ENCODE assay signal across 28 mouse cellular contexts in the genomic region with DNA sequence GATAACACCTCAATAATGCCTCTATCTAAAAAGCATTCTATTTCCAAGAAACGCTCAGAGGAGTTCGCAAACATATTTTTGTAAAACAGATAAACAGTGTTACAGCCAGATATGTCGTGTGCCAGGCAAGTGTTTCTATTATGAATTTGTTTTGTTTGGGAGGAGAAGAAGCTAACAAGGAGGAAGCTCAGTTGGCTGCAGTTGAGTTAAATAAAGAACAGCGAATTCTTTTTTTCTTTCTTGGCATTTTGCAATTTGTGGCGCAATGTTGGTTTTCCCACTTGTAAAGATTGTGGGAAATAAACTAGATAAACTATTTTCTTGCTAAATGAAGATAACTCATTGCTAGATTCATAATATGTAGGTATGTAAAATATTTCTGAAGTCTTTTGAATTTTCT.
DNase-seq lines count a peak whose midpoint lies in the region; TF ChIP-seq lines count a peak whose summit lies in the region.
"Had no signal": no experiment of that assay in that cellular context is flagged by ENCODE, and none has a peak within 500 bp of the region (broad histone marks: within the 10 kb centered on the region; RNA-seq: fewer than 3 reads in every experiment).

No protein-coding gene starts in this region.

- no peak overlapping the region for H3K4me3 ChIP-seq in heart, adult 2 months
- H3K4me3 ChIP-seq in limb, embryonic 10.5 days = no peak overlapping the region
- H3K4me3 ChIP-seq: embryonic facial prominence, embryonic 12.5 days; embryonic facial prominence, embryonic 15.5 days; forebrain, embryonic 15.5 days; gastrocnemius, adult 2 months; heart, embryonic 15.5 days; hindbrain, embryonic 12.5 days; hindbrain, embryonic 15.5 days; intestine, embryonic 15.5 days had no signal

- 67% methylated on average over 5 of the region's 5 CpGs for WGBS in heart, adult 2 months
- WGBS in limb, embryonic 10.5 days = 95% methylated on average over 5 of the region's 5 CpGs

- no peak overlapping the region for H3K9ac ChIP-seq in heart, adult 2 months (ENCODE audit: low read depth, low read length)
- H3K9ac ChIP-seq: embryonic facial prominence, embryonic 12.5 days; embryonic facial prominence, embryonic 15.5 days; forebrain, embryonic 15.5 days; heart, embryonic 15.5 days; hindbrain, embryonic 12.5 days; hindbrain, embryonic 15.5 days; intestine, embryonic 15.5 days had no signal

- H3K36me3 ChIP-seq in heart, adult 2 months (ENCODE audit: control insufficient read depth, insufficient read depth, low read length) = no peaks in the 10 kb centered on the region
- no peaks in the 10 kb centered on the region for H3K36me3 ChIP-seq in limb, embryonic 10.5 days
- H3K36me3 ChIP-seq: embryonic facial prominence, embryonic 12.5 days; embryonic facial prominence, embryonic 15.5 days; forebrain, embryonic 15.5 days; G1E; heart, embryonic 15.5 days; hindbrain, embryonic 12.5 days; hindbrain, embryonic 15.5 days; intestine, embryonic 15.5 days had no signal

- no peaks in the 10 kb centered on the region for H3K79me2 ChIP-seq in heart, adult 2 months (replicated peaks; ENCODE audit: control insufficient read depth, insufficient read depth, low read length)

- no peak for TF ChIP-seq EP300 in heart, adult 2 months (IDR thresholded peaks at IDR 0.05; ENCODE audit: insufficient read depth, low read depth, low read length)

- no peak overlapping the region for H3K27ac ChIP-seq in heart, adult 2 months
- H3K27ac ChIP-seq in limb, embryonic 10.5 days = no peak overlapping the region
- H3K27ac ChIP-seq: embryonic facial prominence, embryonic 12.5 days; embryonic facial prominence, embryonic 15.5 days; forebrain, embryonic 15.5 days; gastrocnemius, adult 2 months; heart, embryonic 15.5 days; hindbrain, embryonic 12.5 days; hindbrain, embryonic 15.5 days; intestine, embryonic 15.5 days had no signal

- no peak for TF ChIP-seq CTCF in heart, adult 2 months (IDR thresholded peaks at IDR 0.05)

- intact Hi-C loops in gastrocnemius, postnatal 36 days (cut with DNase I) = no loop called here
- intact Hi-C loops in heart, adult 2 months (cut with DNase I) = no loop called here

- H3K9me3 ChIP-seq in limb, embryonic 10.5 days (replicated peaks) = no peaks in the 10 kb centered on the region
- H3K9me3 ChIP-seq: embryonic facial prominence, embryonic 12.5 days; embryonic facial prominence, embryonic 15.5 days; forebrain, embryonic 15.5 days; heart, embryonic 15.5 days; hindbrain, embryonic 12.5 days; hindbrain, embryonic 15.5 days; intestine, embryonic 15.5 days had no signal

- DNase-seq in gastrocnemius, adult 18-20 months (ENCODE audit: low spot score) = peak; percentile 15
- DNase-seq in gastrocnemius, postnatal 36 days = no peak
- DNase-seq in heart, adult 8-10 months (ENCODE audit: low spot score) = peak; percentile 38
- DNase-seq in heart, adult 2 months = no peak
- peak; percentile 28 for DNase-seq in lung, postnatal 36 days
- DNase-seq in lung, postnatal 10 days = no peak
- DNase-seq in limb, embryonic 10.5 days (ENCODE audit: low spot score) = no peak
- DNase-seq: adrenal gland, postnatal 10 days; adrenal gland, postnatal 36 days; B cell, adult 2 months; cerebellum, adult 11 months; cerebellum, adult 2 months; cerebellum, adult 9-11 months; cerebellum, postnatal 25 days; gastrocnemius, adult 2 months; gastrocnemius, postnatal 14 days; heart, postnatal 10 days; kidney, adult 11 months had no signal

- H3K27me3 ChIP-seq in heart, adult 2 months (ENCODE audit: control insufficient read depth, insufficient read depth, low read length) = no peaks in the 10 kb centered on the region
- no peaks in the 10 kb centered on the region for H3K27me3 ChIP-seq in limb, embryonic 10.5 days (ENCODE audit: low read depth, poor library complexity, severe bottlenecking)
- H3K27me3 ChIP-seq: CH12.LX; embryonic facial prominence, embryonic 12.5 days; embryonic facial prominence, embryonic 15.5 days; forebrain, embryonic 15.5 days; heart, embryonic 15.5 days; hindbrain, embryonic 12.5 days; hindbrain, embryonic 15.5 days; intestine, embryonic 15.5 days; Patski had no signal

- no peak for TF ChIP-seq POLR2A in heart, adult 2 months (IDR thresholded peaks at IDR 0.05; ENCODE audit: insufficient read depth, low read depth, low read length)

- H3K4me1 ChIP-seq in heart, adult 2 months (ENCODE audit: control insufficient read depth, insufficient read depth, low read length) = peaks cover 4% of the 10 kb centered on the region
- H3K4me1 ChIP-seq in limb, embryonic 10.5 days = no peaks in the 10 kb centered on the region
- H3K4me1 ChIP-seq: embryonic facial prominence, embryonic 12.5 days; forebrain, embryonic 15.5 days; heart, embryonic 15.5 days; hindbrain, embryonic 12.5 days; hindbrain, embryonic 15.5 days; intestine, embryonic 15.5 days had no signal

Comparison
In these comparisons a context has a peak if more than half of its experiments do, and no peak if none do; other contexts are left out.
1. DNase-seq: peak in gastrocnemius, adult 18-20 months (single experiment), heart, adult 8-10 months (single experiment) and lung, postnatal 36 days (single experiment); none in gastrocnemius, postnatal 36 days (0 of 2), heart, adult 2 months (0 of 2), lung, postnatal 10 days (single experiment) and limb, embryonic 10.5 days (single experiment).